In genomic region chr5:35782648-35783180, GRCm38 (mm10) we compare ENCODE assay signal across 15 mouse cellular contexts.
"Had no signal": no experiment of that assay in that cellular context is flagged by ENCODE, and none has a peak within 500 bp of the region (broad histone marks: within the 10 kb centered on the region; RNA-seq: fewer than 3 reads in every experiment).

No protein-coding gene starts in this region.

- DNase-seq: kidney, adult 2 months; kidney, postnatal 14 days; left cerebral cortex, postnatal 4 days; lung, embryonic 14.5 days; lung, postnatal 10 days; right cerebral cortex, postnatal 14 days; thymus, adult 2 months; thymus, postnatal 25 days had no signal

- H3K4me2 ChIP-seq: kidney, embryonic 15.5 days; limb, embryonic 13.5 days; lung, embryonic 14.5 days; midbrain, embryonic 12.5 days; stomach, embryonic 15.5 days had no signal

- H3K27ac ChIP-seq: kidney, embryonic 15.5 days; limb, embryonic 13.5 days; liver, embryonic 14.5 days; macrophage; midbrain, embryonic 12.5 days; stomach, embryonic 15.5 days had no signal

- H3K9me3 ChIP-seq: limb, embryonic 13.5 days; midbrain, embryonic 12.5 days; stomach, embryonic 15.5 days had no signal

- H3K4me1 ChIP-seq: kidney, embryonic 15.5 days; limb, embryonic 13.5 days; megakaryocyte, embryonic 14.5 days; midbrain, embryonic 12.5 days; stomach, embryonic 15.5 days had no signal

- H3K9ac ChIP-seq: kidney, embryonic 15.5 days; limb, embryonic 13.5 days; liver, embryonic 14.5 days; lung, embryonic 14.5 days; midbrain, embryonic 12.5 days; stomach, embryonic 15.5 days had no signal

- H3K4me3 ChIP-seq: kidney, embryonic 15.5 days; limb, embryonic 13.5 days; megakaryocyte, embryonic 14.5 days; midbrain, embryonic 12.5 days; stomach, embryonic 15.5 days had no signal

- H3K36me3 ChIP-seq: kidney, embryonic 15.5 days; limb, embryonic 13.5 days; midbrain, embryonic 12.5 days; stomach, embryonic 15.5 days had no signal

- H3K27me3 ChIP-seq: kidney, embryonic 15.5 days; limb, embryonic 13.5 days; midbrain, embryonic 12.5 days; stomach, embryonic 15.5 days had no signal
